Mouse (Mus musculus): ENCODE results near the gene Matk. TPM values are rescaled to one million over a fixed set of nuclear protein-coding genes. Genes with fewer than 3 reads are reported as not detected.

Matk gene
- total RNA-seq, 1 experiment from 2014 or later = 0.82 TPM

- peak; percentile 42 for DNase-seq
Measured at GRCm38 (mm10) chr10:81287513-81288157, 34.9 kb downstream of the Matk start.

GRCm38 (mm10) chr10:81288601-81289000 lies 35.9 kb downstream of the Matk start:
- no peak for DNase-seq

GRCm38 (mm10) chr10:81289278-81289677 lies 36.5 kb downstream of the Matk start:
- peak; percentile 60 for DNase-seq

- DNase-seq = no peak
Measured at GRCm38 (mm10) chr10:81289811-81290210, 37.1 kb downstream of the Matk start.

GRCm38 (mm10) chr10:81290698-81291460 lies 38.1 kb downstream of the Matk start:
- DNase-seq = no peak

GRCm38 (mm10) chr10:81291511-81292104 lies 38.9 kb downstream of the Matk start, which contains the start of gene Tjp3:
Gene Tjp3 (minus strand): TSS chr10:81291581.
- no peak for DNase-seq

- peak; percentile 97 for DNase-seq
Measured at GRCm38 (mm10) chr10:81292554-81293333, 40.0 kb downstream of the Matk start, which contains the start of gene Pip5k1c. Gene Pip5k1c (plus strand): TSS chr10:81292963.

- no peak for DNase-seq
Measured at GRCm38 (mm10) chr10:81293334-81294030, 40.7 kb downstream of the Matk start.

GRCm38 (mm10) chr10:81294442-81294841 lies 41.7 kb downstream of the Matk start:
- DNase-seq = no peak

GRCm38 (mm10) chr10:81295185-81295584 lies 42.5 kb downstream of the Matk start:
- no peak for DNase-seq

- no peak for DNase-seq
Measured at GRCm38 (mm10) chr10:81297246-81297645, 44.5 kb downstream of the Matk start.

- no peak for DNase-seq
Measured at GRCm38 (mm10) chr10:81297845-81298244, 45.1 kb downstream of the Matk start.

- DNase-seq = no peak
Measured at GRCm38 (mm10) chr10:81298369-81299100, 45.8 kb downstream of the Matk start.

GRCm38 (mm10) chr10:81299585-81300351 lies 47.0 kb downstream of the Matk start:
- DNase-seq = no peak

GRCm38 (mm10) chr10:81300352-81300907 lies 47.7 kb downstream of the Matk start:
- no peak for DNase-seq

- DNase-seq = no peak
Measured at GRCm38 (mm10) chr10:81301321-81301720, 48.6 kb downstream of the Matk start.

- no peak for DNase-seq
Measured at GRCm38 (mm10) chr10:81302288-81302687, 49.6 kb downstream of the Matk start.

GRCm38 (mm10) chr10:81302781-81303218 lies 50.1 kb downstream of the Matk start:
- no peak for DNase-seq

- DNase-seq = no peak
Measured at GRCm38 (mm10) chr10:81303258-81303657, 50.5 kb downstream of the Matk start.

- DNase-seq = no peak
Measured at GRCm38 (mm10) chr10:81303761-81304160, 51.0 kb downstream of the Matk start.

Data from adrenal gland, postnatal 25 days (tissue).